Mouse (Mus musculus): ENCODE measurements around the gene Whamm. TPM values are rescaled to one million over a fixed set of nuclear protein-coding genes. Genes with fewer than 3 reads are reported as not detected.

The Whamm gene
- polyA plus RNA-seq, 1 experiment from 2014 or later = 8.2 TPM

DNA sequence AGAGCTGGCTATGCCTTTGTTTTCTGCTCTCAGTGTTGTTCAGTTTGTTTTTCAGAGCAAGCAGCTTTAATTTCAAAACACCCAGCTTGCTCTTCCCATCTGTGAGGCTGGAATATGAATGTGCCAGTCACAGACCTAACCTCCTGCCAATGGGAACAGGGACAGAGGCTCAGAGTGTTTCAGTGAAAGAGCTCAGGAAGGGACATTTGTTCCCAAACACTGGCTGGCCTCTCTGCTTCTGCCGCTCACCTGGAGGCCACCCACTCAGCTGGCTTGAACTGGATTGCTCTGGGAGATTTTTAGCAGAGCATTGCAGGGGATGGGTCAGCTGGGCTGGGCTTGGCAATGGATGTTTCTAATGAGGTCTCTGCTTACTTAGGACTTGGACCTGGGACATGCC lies 30.1 kb upstream of the Whamm start:
- no peaks in the 10 kb centered on the region for H3K27me3 ChIP-seq (ENCODE audit: control insufficient read depth, insufficient read depth, low read length)
- H3K4me3 ChIP-seq (ENCODE audit: low read length) = no peak overlapping the region
- no peaks in the 10 kb centered on the region for H3K9me3 ChIP-seq (ENCODE audit: control insufficient read depth, low read length)
- WGBS = 33% methylated on average over 1 of the region's 1 CpGs
- no peaks in the 10 kb centered on the region for H3K36me3 ChIP-seq (ENCODE audit: control insufficient read depth, insufficient read depth, low read length)
- no peak overlapping the region for H3K27ac ChIP-seq (ENCODE audit: low read depth, low read length)
- no peak overlapping the region for H3K9ac ChIP-seq (ENCODE audit: low read depth, low read length)
- H3K4me1 ChIP-seq (ENCODE audit: control insufficient read depth, insufficient read depth, low read length) = 0 out of 2 replicates have a peak, but pooled peaks cover 2% of the 10 kb centered on the region
- H3K4me2 ChIP-seq (replicated peaks; ENCODE audit: low read depth, low read length) = no peak overlapping the region
- no peak for ATAC-seq (ENCODE audit: low FRiP score, low TSS enrichment)

- no peak overlapping the region for H3K9ac ChIP-seq (ENCODE audit: low read depth, low read length)
- no peaks in the 10 kb centered on the region for H3K9me3 ChIP-seq (ENCODE audit: control insufficient read depth, low read length)
- 0 out of 2 replicates have a peak, but pooled peaks cover 2% of the 10 kb centered on the region for H3K4me1 ChIP-seq (ENCODE audit: control insufficient read depth, insufficient read depth, low read length)
- H3K27ac ChIP-seq (ENCODE audit: low read depth, low read length) = no peak overlapping the region
- H3K27me3 ChIP-seq (ENCODE audit: control insufficient read depth, insufficient read depth, low read length) = no peaks in the 10 kb centered on the region
- no peak overlapping the region for H3K4me2 ChIP-seq (replicated peaks; ENCODE audit: low read depth, low read length)
- no peak for ATAC-seq (ENCODE audit: low FRiP score, low TSS enrichment)
- 78% methylated on average over 7 of the region's 7 CpGs for WGBS
- H3K4me3 ChIP-seq (ENCODE audit: low read length) = no peak overlapping the region
- H3K36me3 ChIP-seq (ENCODE audit: control insufficient read depth, insufficient read depth, low read length) = no peaks in the 10 kb centered on the region
Observed at GRCm38 (mm10) chr7:81541924-81542524, 29.0 kb upstream of the Whamm start.

- Histone ChIP-seq H3K36me3 (ENCODE audit: control insufficient read depth, insufficient read depth, low read length) (no peaks in the 10 kb centered on the region), H3K9me3 (ENCODE audit: control insufficient read depth, low read length) (no peaks in the 10 kb centered on the region), H3K27ac (ENCODE audit: low read depth, low read length) (no peak overlapping the region), H3K4me1 (ENCODE audit: control insufficient read depth, insufficient read depth, low read length) (0 out of 2 replicates have a peak, but pooled peaks cover 2% of the 10 kb centered on the region), H3K27me3 (ENCODE audit: control insufficient read depth, insufficient read depth, low read length) (no peaks in the 10 kb centered on the region), H3K4me2 (replicated peaks; ENCODE audit: low read depth, low read length) (no peak overlapping the region), H3K4me3 (ENCODE audit: low read length) (no peak overlapping the region), H3K9ac (ENCODE audit: low read depth, low read length) (no peak overlapping the region)
- no peak for ATAC-seq (ENCODE audit: low FRiP score, low TSS enrichment)
- WGBS = 86% methylated on average over 8 of the region's 8 CpGs
Observed at GRCm38 (mm10) chr7:81542934-81543333, 28.1 kb upstream of the Whamm start.

DNA sequence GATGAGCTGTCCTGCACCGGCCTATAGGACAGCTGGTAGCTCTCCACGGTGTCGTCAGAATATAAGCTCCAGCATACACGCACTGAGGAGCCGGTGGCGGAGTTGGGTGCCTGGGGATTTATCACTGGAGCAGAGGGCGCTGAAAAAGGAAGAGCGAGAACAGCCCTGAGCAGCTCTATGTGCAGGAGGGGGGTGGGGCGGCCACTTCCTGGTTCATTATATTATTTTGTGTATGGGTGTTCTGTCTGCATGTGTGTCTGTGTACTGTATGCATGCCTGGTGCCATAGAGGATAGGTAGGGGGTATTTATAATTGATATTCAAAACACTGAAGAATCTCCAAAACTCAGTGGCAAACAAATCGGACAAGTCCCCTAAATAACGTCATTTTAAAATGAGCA lies 22.2 kb upstream of the Whamm start:
- H3K27me3 ChIP-seq (ENCODE audit: control insufficient read depth, insufficient read depth, low read length) = no peaks in the 10 kb centered on the region
- no peaks in the 10 kb centered on the region for H3K9me3 ChIP-seq (ENCODE audit: control insufficient read depth, low read length)
- H3K4me1 ChIP-seq (ENCODE audit: control insufficient read depth, insufficient read depth, low read length) = no peaks in the 10 kb centered on the region
- no peak overlapping the region for H3K4me3 ChIP-seq (ENCODE audit: low read length)
- 0 out of 2 replicates have a peak, but pooled peaks have one; percentile 28 for ATAC-seq (ENCODE audit: low FRiP score, low TSS enrichment)
- no peak overlapping the region for H3K27ac ChIP-seq (ENCODE audit: low read depth, low read length)
- H3K36me3 ChIP-seq (ENCODE audit: control insufficient read depth, insufficient read depth, low read length) = no peaks in the 10 kb centered on the region
- no peak overlapping the region for H3K9ac ChIP-seq (ENCODE audit: low read depth, low read length)
- no peak overlapping the region for H3K4me2 ChIP-seq (replicated peaks; ENCODE audit: low read depth, low read length)
- WGBS = 69% methylated on average over 11 of the region's 11 CpGs

DNA sequence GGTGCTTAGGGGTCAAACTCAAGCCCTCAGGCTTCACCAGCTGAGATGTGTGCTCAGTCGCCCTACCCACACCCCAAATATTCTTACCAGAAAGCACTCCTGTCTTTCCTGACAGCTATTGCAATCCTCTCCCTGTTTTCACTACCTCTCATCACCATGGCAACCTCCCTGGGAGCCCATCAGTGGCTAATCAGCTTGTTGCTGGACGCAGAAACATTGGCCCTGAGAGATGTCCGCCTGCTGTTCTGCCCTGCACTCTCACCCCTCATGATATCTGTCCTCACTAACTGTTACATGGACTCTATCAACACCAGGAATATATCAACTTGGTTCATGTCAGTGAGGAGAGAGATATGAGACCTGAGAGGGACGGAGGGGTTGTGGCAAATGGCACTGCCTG lies 17.5 kb upstream of the Whamm start:
- H3K27ac ChIP-seq (ENCODE audit: low read depth, low read length) = no peak overlapping the region
- no peak for ATAC-seq (ENCODE audit: low FRiP score, low TSS enrichment)

GRCm38 (mm10) chr7:81554369-81554768 lies 16.7 kb upstream of the Whamm start:
- H3K36me3 ChIP-seq (ENCODE audit: control insufficient read depth, insufficient read depth, low read length) = no peaks in the 10 kb centered on the region
- 87% methylated on average over 2 of the region's 2 CpGs for WGBS
- no peak overlapping the region for H3K9ac ChIP-seq (ENCODE audit: low read depth, low read length)
- H3K9me3 ChIP-seq (ENCODE audit: control insufficient read depth, low read length) = no peaks in the 10 kb centered on the region
- no peak overlapping the region for H3K27ac ChIP-seq (ENCODE audit: low read depth, low read length)
- no peaks in the 10 kb centered on the region for H3K4me1 ChIP-seq (ENCODE audit: control insufficient read depth, insufficient read depth, low read length)
- ATAC-seq (ENCODE audit: low FRiP score, low TSS enrichment) = no peak
- no peak overlapping the region for H3K4me2 ChIP-seq (replicated peaks; ENCODE audit: low read depth, low read length)
- no peaks in the 10 kb centered on the region for H3K27me3 ChIP-seq (ENCODE audit: control insufficient read depth, insufficient read depth, low read length)
- H3K4me3 ChIP-seq (ENCODE audit: low read length) = no peak overlapping the region

More for the DNA sequence above, 17.5 kb upstream of the Whamm start:
- H3K4me1 ChIP-seq (ENCODE audit: control insufficient read depth, insufficient read depth, low read length) = no peaks in the 10 kb centered on the region
- no peak overlapping the region for H3K4me3 ChIP-seq (ENCODE audit: low read length)
- H3K9me3 ChIP-seq (ENCODE audit: control insufficient read depth, low read length) = no peaks in the 10 kb centered on the region
- no peak overlapping the region for H3K9ac ChIP-seq (ENCODE audit: low read depth, low read length)
- no peaks in the 10 kb centered on the region for H3K27me3 ChIP-seq (ENCODE audit: control insufficient read depth, insufficient read depth, low read length)
- no peak overlapping the region for H3K4me2 ChIP-seq (replicated peaks; ENCODE audit: low read depth, low read length)
- no peaks in the 10 kb centered on the region for H3K36me3 ChIP-seq (ENCODE audit: control insufficient read depth, insufficient read depth, low read length)
- 59% methylated on average over 4 of the region's 4 CpGs for WGBS

DNA sequence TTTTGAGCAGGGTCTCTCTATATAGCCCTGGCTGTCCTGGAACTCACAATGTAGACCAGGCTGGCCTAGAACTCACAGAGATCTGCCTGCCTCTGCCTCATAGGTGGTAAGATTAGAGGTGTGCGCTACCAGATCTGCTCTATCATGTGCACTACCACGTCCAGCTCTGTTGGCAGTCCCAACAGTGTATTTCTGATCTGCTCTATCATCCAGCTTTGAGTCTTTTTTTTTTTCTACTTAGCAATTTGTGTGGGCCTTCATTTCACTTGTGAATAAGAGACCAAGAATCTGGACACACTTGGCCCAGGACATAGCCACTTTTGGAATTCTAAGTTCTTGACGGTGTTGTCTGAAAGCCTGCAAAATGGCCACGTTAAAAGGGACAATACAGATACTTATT lies 14.2 kb upstream of the Whamm start:
- no peak overlapping the region for H3K4me3 ChIP-seq (ENCODE audit: low read length)
- no peaks in the 10 kb centered on the region for H3K4me1 ChIP-seq (ENCODE audit: control insufficient read depth, insufficient read depth, low read length)
- no peaks in the 10 kb centered on the region for H3K9me3 ChIP-seq (ENCODE audit: control insufficient read depth, low read length)
- no peak overlapping the region for H3K27ac ChIP-seq (ENCODE audit: low read depth, low read length)
- H3K4me2 ChIP-seq (replicated peaks; ENCODE audit: low read depth, low read length) = no peak overlapping the region
- no peak overlapping the region for H3K9ac ChIP-seq (ENCODE audit: low read depth, low read length)
- no peaks in the 10 kb centered on the region for H3K36me3 ChIP-seq (ENCODE audit: control insufficient read depth, insufficient read depth, low read length)
- 87% methylated on average over 4 of the region's 4 CpGs for WGBS
- no peak for ATAC-seq (ENCODE audit: low FRiP score, low TSS enrichment)
- no peaks in the 10 kb centered on the region for H3K27me3 ChIP-seq (ENCODE audit: control insufficient read depth, insufficient read depth, low read length)

DNA sequence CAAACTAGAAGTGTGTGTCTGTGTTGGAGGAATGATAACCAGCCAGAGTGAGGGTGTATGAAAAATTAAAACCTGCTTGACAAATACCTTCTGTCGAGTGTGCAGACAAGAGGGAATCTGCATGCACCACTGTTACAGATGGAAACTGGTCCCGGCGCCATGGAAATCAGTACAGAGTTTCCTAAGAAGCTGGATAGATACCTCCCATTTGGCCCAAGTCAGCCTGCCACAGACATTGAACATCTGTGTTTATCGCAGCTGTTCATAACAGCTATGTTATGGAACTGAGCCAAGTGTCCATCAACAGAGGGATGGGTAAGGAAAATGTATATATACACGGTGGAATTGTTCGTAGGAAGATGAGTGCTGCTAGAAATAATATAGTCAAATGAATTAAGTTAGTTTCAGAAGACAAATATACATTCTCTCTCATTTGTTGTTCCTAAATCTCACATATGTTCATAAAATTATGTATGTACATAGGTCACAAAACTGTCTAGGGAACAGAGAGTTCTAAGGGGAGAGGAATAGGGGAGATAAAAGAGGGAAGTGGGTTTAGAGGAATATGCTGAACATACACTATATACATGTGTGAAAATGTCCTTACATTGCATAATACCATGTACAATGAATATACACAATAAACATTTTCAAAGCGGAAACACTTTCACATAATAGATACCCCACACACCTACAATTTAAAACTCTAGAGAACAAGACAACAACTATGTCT lies 13.6 kb upstream of the Whamm start:
- Histone ChIP-seq H3K4me2 (replicated peaks; ENCODE audit: low read depth, low read length) (no peak overlapping the region), H3K4me1 (ENCODE audit: control insufficient read depth, insufficient read depth, low read length) (no peaks in the 10 kb centered on the region), H3K27ac (ENCODE audit: low read depth, low read length) (no peak overlapping the region), H3K27me3 (ENCODE audit: control insufficient read depth, insufficient read depth, low read length) (no peaks in the 10 kb centered on the region), H3K4me3 (ENCODE audit: low read length) (no peak overlapping the region), H3K36me3 (ENCODE audit: control insufficient read depth, insufficient read depth, low read length) (no peaks in the 10 kb centered on the region), H3K9me3 (ENCODE audit: control insufficient read depth, low read length) (no peaks in the 10 kb centered on the region), H3K9ac (ENCODE audit: low read depth, low read length) (no peak overlapping the region)
- 73% methylated on average over 7 of the region's 7 CpGs for WGBS
- ATAC-seq (ENCODE audit: low FRiP score, low TSS enrichment) = no peak

GRCm38 (mm10) chr7:81557985-81558360 lies 13.1 kb upstream of the Whamm start:
- WGBS = 71% methylated on average over 4 of the region's 4 CpGs
- Histone ChIP-seq H3K27ac (ENCODE audit: low read depth, low read length) (no peak overlapping the region), H3K9me3 (ENCODE audit: control insufficient read depth, low read length) (no peaks in the 10 kb centered on the region), H3K27me3 (ENCODE audit: control insufficient read depth, insufficient read depth, low read length) (no peaks in the 10 kb centered on the region), H3K4me1 (ENCODE audit: control insufficient read depth, insufficient read depth, low read length) (no peaks in the 10 kb centered on the region), H3K4me2 (replicated peaks; ENCODE audit: low read depth, low read length) (no peak overlapping the region), H3K9ac (ENCODE audit: low read depth, low read length) (no peak overlapping the region), H3K4me3 (ENCODE audit: low read length) (no peak overlapping the region), H3K36me3 (ENCODE audit: control insufficient read depth, insufficient read depth, low read length) (no peaks in the 10 kb centered on the region)
- ATAC-seq (ENCODE audit: low FRiP score, low TSS enrichment) = no peak

Data from kidney, embryonic 14.5 days (tissue).